ENCODE assay signal across 7 mouse cellular contexts in the genomic region with DNA sequence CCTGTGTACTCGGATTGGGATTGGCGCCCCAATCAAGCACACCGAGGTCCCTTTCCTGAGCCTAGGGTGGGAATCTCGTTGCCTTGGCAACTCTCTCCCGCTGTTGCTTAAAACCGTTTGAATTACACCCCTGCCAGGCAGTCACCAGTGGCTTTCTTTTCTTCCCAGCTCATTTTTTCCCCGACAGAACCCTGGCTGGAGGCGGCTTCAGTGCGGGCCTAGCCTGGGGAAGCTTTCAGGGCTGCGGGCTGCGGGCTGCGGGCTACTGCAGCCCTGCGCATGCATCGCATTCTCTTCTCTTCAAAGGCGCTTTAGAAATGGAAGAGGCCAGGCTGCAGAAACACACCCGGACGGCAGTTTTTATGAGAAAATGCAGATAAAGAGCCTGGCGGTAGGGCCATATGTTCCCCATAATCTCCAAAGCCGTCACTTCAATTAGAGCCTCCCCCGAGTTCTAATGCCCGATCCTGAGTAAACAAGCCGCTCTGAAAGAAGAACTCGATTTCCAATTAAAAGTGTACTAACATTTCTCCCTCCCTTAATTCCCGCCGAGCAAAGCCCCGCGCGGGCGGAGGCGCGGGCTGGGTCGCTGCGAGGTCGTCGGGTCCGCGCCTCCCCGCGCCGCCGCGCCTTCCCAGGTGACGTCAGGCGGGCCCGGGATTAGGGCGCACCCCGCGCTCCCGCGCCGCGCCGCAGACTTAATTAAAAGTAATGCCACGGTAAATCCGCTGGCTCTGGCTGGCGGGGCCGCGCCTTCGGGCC.
A peak's percentile ranks its signal among the peaks of the same experiment; 100 is the strongest.
DNase-seq lines count a peak whose midpoint lies in the region; ATAC-seq and TF ChIP-seq lines count a peak whose summit lies in the region.

No protein-coding gene starts in this region.

- ATAC-seq in lung, embryonic 16.5 days (ENCODE audit: low read depth), result peak; percentile 70
- peak; percentile 45; the same call in 1 of the 2 replicates for ATAC-seq in heart, embryonic 16.5 days (replicated peaks; ENCODE audit: extremely low read depth, insufficient read depth, low FRiP score)
- peak; percentile 83 for ATAC-seq in midbrain, postnatal 0 days (ENCODE audit: low FRiP score)

- H3K9ac ChIP-seq in lung, embryonic 16.5 days (ENCODE audit: low read length), result peak overlapping the region; percentile 53
- peak overlapping the region; percentile 30 for H3K9ac ChIP-seq in heart, embryonic 16.5 days (ENCODE audit: low read length)
- peak overlapping the region; percentile 61 for H3K9ac ChIP-seq in midbrain, postnatal 0 days (replicated peaks; ENCODE audit: low read length, poor library complexity, severe bottlenecking)

- peaks cover 7% of the 10 kb centered on the region for H3K4me1 ChIP-seq in lung, embryonic 16.5 days (replicated peaks; ENCODE audit: control insufficient read depth, insufficient read depth, low read length)
- no peaks in the 10 kb centered on the region for H3K4me1 ChIP-seq in heart, embryonic 16.5 days (ENCODE audit: control insufficient read depth, insufficient read depth, low read length)
- no peaks in the 10 kb centered on the region; the same call in 1 of the 2 replicates for H3K4me1 ChIP-seq in midbrain, postnatal 0 days (ENCODE audit: insufficient read depth, low read length)

- peak overlapping the region; percentile 97 for H3K4me2 ChIP-seq in lung, embryonic 16.5 days (ENCODE audit: low read depth, low read length)
- H3K4me2 ChIP-seq in heart, embryonic 16.5 days (ENCODE audit: low read depth, low read length), result peak overlapping the region; percentile 98
- peak overlapping the region; percentile 72 for H3K4me2 ChIP-seq in midbrain, postnatal 0 days (ENCODE audit: low read depth, low read length, poor library complexity, severe bottlenecking)

- H3K9me3 ChIP-seq in lung, embryonic 16.5 days (ENCODE audit: control insufficient read depth, low read length), result no peaks in the 10 kb centered on the region
- H3K9me3 ChIP-seq in heart, embryonic 16.5 days (replicated peaks; ENCODE audit: control insufficient read depth, low read length), result no peaks in the 10 kb centered on the region
- no peaks in the 10 kb centered on the region for H3K9me3 ChIP-seq in midbrain, postnatal 0 days (ENCODE audit: low read length)

- peaks cover 28% of the 10 kb centered on the region for H3K27me3 ChIP-seq in lung, embryonic 16.5 days (ENCODE audit: control insufficient read depth, insufficient read depth, low read depth, low read length)
- peaks cover 37% of the 10 kb centered on the region for H3K27me3 ChIP-seq in heart, embryonic 16.5 days (ENCODE audit: control insufficient read depth, insufficient read depth, low read length)
- no peaks in the 10 kb centered on the region for H3K27me3 ChIP-seq in midbrain, postnatal 0 days (ENCODE audit: insufficient read depth, low read length)

- no peak for TF ChIP-seq CTCF in left cerebral cortex, adult 2 months (IDR thresholded peaks at IDR 0.05)
- TF ChIP-seq CTCF in midbrain, postnatal 0 days (IDR thresholded peaks at IDR 0.05), result no peak

- H3K36me3 ChIP-seq in lung, embryonic 16.5 days (ENCODE audit: control insufficient read depth, insufficient read depth, low read length), result no peaks in the 10 kb centered on the region
- no peaks in the 10 kb centered on the region for H3K36me3 ChIP-seq in heart, embryonic 16.5 days (ENCODE audit: control insufficient read depth, insufficient read depth)
- H3K36me3 ChIP-seq in midbrain, postnatal 0 days (ENCODE audit: insufficient read depth, low read length), result no peaks in the 10 kb centered on the region

- DNase-seq in lung, postnatal 10 days, result no peak
- DNase-seq in embryo, embryonic 11.5 days (ENCODE audit: low read depth, low spot score), result peak; percentile 37
- peak in 1 of 2 experiments; percentile 29 for DNase-seq in left cerebral cortex, adult 2 months (ENCODE audit: extremely low spot score in 1 of 2, low spot score in 2 of 2)
- peak; percentile 75 for DNase-seq in midbrain, postnatal 0 days (ENCODE audit: low spot score)
- no peak for DNase-seq in B cell, adult 2 months

- H3K4me3 ChIP-seq in lung, embryonic 16.5 days (ENCODE audit: low read length), result peak overlapping the region; percentile 57
- H3K4me3 ChIP-seq in heart, embryonic 16.5 days (ENCODE audit: low read length), result peak overlapping the region; percentile 64
- peak overlapping the region; percentile 39 for H3K4me3 ChIP-seq in left cerebral cortex, adult 2 months
- peak overlapping the region; percentile 49 for H3K4me3 ChIP-seq in midbrain, postnatal 0 days (ENCODE audit: low read depth, low read length)

- 1% methylated on average over 54 of the region's 59 CpGs for WGBS in lung, embryonic 16.5 days
- WGBS in heart, embryonic 16.5 days, result 2% methylated on average over 59 of the region's 59 CpGs
- WGBS in midbrain, postnatal 0 days, result under 1% methylated on average over 59 of the region's 59 CpGs

- H3K27ac ChIP-seq in lung, embryonic 16.5 days (ENCODE audit: low read length), result no peak overlapping the region
- H3K27ac ChIP-seq in heart, embryonic 16.5 days (ENCODE audit: low read length), result no peak overlapping the region
- H3K27ac ChIP-seq in left cerebral cortex, adult 2 months, result no peak overlapping the region
- H3K27ac ChIP-seq in midbrain, postnatal 0 days (ENCODE audit: low read depth, low read length), result peak overlapping the region; percentile 83

- intact Hi-C loops in left cerebral cortex, adult 2 months (cut with DNase I), result no loop called here

Comparison
In these comparisons a context has a peak if more than half of its experiments do, and no peak if none do; other contexts are left out.
1. DNase-seq: peak in embryo, embryonic 11.5 days (single experiment) and midbrain, postnatal 0 days (single experiment); none in lung, postnatal 10 days (single experiment) and B cell, adult 2 months (0 of 2).
2. Peak in every context shown above with its lines, with median percentiles within 50 percentile points of each other: ATAC-seq, H3K4me2 ChIP-seq, H3K4me3 ChIP-seq and H3K9ac ChIP-seq.